Mouse (Mus musculus) gastrocnemius, adult 18-20 months (tissue): Measurements from ENCODE around the gene Sigmar1. TPM values are rescaled to one million over a fixed set of nuclear protein-coding genes. Genes with fewer than 3 reads are reported as not detected.
"Not testable (repeated sequence)": the region's sequence is repeated elsewhere in the genome, so short reads cannot be mapped to it uniquely, and the experiment has no call there.

Experiments used
- DNase-seq: peaks from one replicate; pipeline ENCODE4 v3.0.0; 2021; ENCODE audit warnings: low spot score
- long read RNA-seq, 2 experiments: library from polyadenylated mRNA; stranded (forward); transcript quantifications; one replicate each; pipeline ENCODE4 v2.0.0; 2021
- total RNA-seq, 2 experiments: library from RNA; stranded (reverse); gene quantifications; 2 replicates each; pipeline ENCODE4 v1.2.3; 2021

Gene Sigmar1
- total RNA-seq: 1 to 10 TPM; 8.4 to 9.4 TPM
- long read RNA-seq, experiment 1, transcript Sigmar1-201 (4 exons, 1,640 nt): major isoform, 10 of 14 reads
- long read RNA-seq, experiment 1, partial matches to known transcripts: 1 of 14 reads
- long read RNA-seq, experiment 1, other reads (novel, unspliced or antisense): 3 of 14 reads
- long read RNA-seq, experiment 2, transcript Sigmar1-201 (4 exons, 1,640 nt): major isoform, 7 of 13 reads
- long read RNA-seq, experiment 2, partial matches to known transcripts: 1 of 13 reads
- long read RNA-seq, experiment 2, other reads (novel, unspliced or antisense): 3 of 13 reads

DNA sequence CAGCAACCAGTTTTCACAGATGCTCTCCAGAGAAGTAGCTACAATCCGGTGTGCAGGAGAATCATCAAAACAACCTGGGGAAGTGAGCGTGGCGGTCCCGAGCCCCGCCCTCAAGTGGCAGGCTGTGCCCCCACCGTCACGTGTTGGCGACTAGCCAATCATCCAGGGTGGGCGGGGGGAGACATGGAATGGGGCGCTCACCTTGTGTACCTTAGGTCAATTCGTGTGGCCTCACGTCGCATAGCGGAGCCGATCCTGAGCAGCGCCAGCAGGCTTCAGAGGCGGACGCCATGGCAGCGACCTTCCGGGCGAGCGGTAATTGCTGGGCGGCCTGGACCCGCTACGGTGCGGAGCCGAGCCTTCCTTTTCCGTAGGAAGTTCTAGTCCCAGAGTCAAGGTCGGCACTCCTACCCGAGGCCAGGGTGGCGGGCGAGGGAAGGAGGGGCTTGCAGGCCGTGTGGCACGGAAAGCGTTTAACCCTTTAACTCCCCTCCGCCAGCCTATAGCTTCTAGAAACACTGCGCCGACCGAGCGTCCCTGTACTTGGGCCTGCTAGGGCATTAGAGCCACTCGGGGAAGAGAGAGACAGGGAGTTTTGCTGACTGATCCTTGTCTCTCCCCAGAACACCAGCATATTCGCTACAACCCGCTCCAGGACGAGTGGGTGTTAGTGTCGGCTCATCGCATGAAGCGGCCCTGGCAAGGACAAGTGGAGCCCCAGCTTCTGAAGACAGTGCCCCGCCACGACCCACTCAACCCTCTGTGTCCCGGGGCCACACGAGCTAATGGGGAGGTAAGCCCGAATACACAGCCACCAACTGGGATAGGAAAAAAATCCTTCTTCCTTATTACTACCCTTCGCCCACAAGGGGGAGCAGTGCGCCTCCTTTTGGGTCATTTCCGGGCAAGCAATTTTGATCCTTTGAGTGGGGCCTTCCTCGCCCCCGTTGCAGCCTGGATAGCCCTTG is at the start of gene Sigmar1:
TSS of gene Sigmar1 (minus strand) at position 820 of the 968 bp plus-strand sequence.
- DNase-seq: peak; percentile 82

DNA sequence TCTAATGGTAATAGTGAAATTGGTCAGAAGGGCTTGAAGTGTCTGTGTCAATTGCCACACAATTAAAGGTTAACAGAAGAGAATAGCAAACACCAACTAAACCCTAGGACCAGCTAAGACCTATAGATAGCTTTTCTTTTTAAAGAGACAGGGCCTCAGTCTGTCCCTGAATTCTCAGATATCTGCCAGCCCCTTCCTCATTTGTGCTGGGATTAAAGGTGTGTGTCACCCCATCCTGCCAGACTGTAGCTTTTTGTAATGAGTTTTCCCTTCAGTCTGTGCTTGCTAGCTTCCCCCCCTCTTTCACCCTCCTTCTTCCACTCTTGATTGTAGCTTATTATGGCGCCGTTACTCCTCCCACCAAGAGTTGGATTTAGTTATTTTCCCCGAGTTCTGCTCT is 27.2 kb upstream of the Sigmar1 start:
- not testable (repeated sequence) for DNase-seq

DNA sequence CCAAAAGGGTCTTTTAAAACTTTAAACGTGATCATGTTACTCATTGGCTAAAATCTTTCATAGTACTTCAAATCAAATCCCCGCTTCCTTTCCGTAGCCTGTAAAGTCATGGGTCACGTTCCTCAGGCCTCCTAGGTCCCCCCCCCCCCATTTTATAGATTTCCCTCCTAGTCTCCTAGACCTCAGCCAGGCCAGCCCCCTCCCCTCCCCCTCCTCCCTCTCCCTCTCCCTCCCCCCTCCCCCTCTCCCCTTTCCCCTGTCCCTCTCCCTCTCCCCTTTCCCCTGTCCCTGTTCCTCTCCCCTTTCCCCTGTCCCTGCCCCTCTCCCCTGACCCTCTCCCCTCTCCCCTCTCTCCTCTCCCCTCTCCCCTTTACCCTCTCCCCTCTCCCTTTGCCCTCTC is 26.8 kb upstream of the Sigmar1 start:
- not testable (repeated sequence) for DNase-seq

DNA sequence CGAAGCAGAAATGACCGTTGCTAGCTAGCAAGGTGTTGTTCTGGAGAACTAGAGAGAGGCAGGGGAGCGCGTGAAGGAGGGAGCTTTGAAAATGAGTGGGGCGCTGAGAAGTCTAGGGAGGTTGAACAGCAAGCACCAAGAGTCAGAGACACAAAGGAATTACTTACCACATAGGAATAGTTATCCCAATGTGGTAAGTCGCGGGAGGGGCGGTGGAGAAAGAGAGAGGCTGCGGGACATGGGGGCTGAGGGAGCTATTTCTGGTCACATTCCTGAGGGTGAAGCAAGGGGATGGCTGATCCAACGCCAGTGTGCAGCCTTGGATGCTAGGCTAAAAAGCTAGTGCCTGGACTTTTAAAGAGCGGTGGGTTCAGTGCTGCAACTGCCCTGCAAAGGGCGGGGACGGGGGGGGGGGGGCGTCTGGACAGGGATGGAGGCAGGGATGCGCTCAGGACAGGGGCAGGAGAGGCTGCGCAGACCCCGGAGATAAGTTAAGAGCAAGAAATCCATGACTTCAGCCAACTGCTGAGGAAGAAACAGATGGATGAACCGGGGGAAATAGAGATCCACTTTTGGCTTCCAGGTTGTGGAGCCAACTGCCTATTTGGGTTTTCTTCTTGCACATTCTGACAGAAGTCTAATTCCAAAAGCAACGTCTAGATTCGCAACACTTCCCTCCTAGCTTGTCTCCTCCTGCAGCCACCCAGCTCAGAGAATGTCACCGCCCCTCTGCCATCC is 26.0 kb upstream of the Sigmar1 start:
- not testable (repeated sequence) for DNase-seq

DNA sequence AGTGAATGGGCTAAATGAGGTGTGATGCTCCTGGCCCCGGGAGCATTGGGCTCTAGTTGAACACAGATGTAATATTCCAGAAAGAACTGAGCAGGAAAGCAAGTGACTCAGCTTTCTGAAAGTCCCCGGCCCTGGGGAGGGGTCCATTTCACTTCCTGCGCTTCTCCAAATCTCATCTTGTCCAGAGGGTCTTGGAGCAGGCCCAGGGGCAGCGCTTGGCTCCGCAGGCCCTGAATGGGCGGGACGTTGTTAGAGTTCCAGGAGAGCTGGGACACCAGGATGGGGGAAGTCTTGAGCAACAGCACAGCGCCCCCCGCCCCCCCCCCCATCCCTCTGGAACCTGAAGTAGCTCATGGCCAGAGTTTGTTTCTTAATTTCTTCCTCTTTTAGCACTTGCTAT is 25.3 kb upstream of the Sigmar1 start:
- peak; percentile 69 for DNase-seq

DNA sequence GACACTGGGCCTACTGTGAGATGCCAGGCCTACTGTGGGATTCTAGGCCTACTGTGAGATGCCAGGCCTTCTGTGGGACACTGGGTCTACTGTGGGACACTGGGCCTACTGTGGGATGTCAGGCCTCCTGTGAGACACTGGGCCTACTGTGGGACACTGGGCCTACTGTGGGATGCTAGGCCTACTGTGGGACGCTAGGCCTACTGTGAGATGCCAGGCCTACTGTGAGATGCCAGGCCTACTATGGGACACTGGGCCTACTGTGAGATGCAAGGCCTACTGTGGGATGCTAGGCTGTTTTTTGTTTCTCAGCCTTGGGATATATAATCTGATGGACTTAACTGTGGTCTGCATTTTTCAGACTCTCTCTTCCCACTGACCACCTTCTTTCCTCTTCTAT is 19.9 kb upstream of the Sigmar1 start:
- not testable (repeated sequence) for DNase-seq

DNA sequence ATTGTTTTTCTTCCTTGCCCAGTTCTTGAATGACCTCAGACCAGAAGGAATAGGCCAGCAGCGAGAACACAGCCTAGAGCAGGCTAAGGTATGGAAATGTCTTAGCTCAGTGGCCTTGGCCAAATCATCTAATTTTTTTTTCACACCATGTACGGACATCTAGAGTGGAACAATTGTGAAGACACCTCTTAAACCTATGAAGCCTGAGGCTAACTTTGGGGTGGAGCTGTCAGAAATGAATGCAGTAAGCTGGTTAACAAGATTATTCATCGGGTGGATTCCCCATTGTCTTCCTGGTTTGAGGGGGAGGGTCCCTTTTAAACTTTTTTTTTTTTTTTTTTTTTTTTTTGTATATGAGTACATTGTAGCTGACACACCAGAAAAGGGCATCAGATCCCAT is 18.5 kb upstream of the Sigmar1 start:
- DNase-seq: not testable (repeated sequence)

DNA sequence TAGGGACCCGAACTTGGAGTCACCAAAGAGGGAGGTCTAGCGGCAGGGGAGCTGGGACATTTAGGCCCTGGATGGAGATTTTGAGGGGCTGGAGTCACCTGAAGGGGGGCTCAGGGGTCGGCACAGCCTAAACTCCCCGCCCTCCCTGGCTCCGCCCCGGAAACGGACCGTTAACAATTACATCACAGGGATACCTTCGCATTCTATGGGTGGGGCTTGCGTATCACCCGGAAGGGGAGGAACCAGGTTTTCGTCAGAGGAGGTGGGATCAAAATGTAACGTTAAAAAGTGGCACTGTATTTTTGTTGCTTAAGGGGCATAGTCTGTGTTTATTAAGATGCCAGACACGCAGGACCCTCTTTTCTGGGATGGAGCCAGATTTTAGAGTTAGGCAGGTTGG is 18.0 kb upstream of the Sigmar1 start, which contains the start of gene Ccl27a:
TSS of gene Ccl27a (minus strand) at position 246 of the 400 bp plus-strand sequence.
- peak; percentile 85 for DNase-seq

DNA sequence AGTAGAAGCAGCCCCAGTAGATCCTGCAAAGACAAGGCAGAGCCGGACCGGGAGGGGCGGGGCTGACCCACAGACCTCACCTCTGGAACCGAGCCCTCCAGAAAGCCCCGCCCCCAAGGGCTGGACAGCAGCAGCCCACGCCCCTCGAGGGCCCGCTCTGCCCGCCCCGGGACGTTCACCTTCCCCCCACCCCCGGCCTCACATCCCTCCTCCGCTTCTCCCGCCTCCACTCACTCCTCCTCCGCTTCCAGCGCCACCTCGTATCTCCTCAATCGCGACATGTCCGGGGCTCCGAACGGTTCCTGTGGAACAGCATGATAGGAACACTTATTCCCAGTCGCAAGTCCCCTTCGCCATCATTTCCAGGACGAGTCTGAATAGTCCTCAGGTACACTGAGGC is 17.5 kb upstream of the Sigmar1 start:
- peak; percentile 75 for DNase-seq

DNA sequence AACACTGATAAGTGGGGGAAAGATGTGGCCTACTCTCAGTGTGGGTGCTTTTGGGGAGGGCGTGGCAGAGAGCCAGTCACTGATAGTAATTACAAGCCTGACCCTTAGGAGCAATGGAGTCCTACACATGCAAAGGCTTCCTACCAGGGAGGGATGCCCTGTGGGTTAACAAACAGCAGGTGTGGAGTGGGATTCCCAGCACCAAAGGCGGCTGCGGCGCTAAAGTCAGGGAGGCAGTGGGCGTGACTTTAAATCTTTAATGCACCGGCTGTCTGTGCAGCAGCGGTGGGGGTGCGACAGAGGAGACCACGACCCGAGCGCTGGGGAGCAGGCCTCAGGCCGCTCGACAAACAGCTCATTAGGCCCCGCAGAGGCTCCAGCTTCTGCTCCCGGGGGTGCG is 17.0 kb upstream of the Sigmar1 start:
- not testable (repeated sequence) for DNase-seq

DNA sequence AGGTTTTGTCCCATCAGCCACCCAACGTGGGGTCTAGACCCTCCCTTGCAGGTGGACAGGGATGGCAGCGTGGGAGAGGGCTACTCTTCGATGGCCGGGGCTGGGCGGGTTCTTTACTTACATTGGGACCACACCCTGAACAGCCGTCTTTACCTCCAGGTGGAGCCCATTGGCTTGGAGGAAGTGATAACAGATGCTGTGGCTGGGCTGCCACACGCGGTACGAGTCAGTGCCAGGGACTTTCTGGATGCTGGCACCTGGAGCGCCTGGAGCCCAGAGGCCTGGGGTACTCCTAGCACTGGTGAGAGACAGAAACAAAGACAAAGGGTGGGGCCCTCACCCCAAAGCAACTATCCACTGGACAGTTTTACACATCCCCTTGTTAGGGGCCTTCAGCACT is 11.3 kb upstream of the Sigmar1 start:
- not testable (repeated sequence) for DNase-seq

DNA sequence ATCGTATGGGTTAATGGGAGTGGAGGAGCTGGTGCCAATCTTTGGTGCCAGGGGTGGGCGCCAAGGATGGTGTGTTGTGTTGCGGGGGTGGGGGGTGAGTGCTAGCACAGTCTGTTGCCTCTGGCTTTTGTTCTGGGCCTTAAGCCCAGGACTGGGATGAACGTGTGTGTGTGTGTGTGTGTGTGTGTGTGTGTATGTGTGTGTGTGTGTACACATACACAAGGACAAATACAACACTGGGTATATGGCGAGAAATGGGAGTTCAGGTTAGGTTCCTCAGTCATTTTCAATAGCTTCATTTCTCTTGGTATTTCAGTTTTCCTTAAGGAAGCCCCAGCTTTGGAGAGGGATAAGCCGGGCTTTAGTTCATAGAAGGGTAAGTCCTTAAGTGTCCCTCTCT is 7.2 kb upstream of the Sigmar1 start:
- DNase-seq: not testable (repeated sequence)

DNA sequence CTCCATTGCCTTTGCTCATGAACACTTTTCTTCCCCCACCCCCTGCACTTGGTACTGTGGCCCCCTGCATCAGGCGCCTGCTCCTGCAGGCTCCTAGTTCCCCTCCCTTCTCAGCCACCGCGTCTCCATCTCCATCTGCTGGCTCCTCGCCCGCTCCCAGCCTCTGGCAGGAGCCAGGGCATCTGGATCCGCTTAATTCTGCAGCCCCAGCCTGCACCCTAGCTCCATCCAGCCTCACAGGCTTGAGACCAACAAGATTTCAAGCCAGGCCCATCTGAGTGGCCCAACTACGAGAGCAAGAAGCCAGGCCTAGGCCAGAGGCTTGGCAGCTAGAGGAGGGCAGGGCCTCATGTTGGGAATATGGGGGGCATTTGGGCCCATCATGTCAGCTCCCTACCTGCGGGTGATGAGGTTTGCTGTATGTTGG is 6.7 kb upstream of the Sigmar1 start:
- peak; percentile 76 for DNase-seq

DNA sequence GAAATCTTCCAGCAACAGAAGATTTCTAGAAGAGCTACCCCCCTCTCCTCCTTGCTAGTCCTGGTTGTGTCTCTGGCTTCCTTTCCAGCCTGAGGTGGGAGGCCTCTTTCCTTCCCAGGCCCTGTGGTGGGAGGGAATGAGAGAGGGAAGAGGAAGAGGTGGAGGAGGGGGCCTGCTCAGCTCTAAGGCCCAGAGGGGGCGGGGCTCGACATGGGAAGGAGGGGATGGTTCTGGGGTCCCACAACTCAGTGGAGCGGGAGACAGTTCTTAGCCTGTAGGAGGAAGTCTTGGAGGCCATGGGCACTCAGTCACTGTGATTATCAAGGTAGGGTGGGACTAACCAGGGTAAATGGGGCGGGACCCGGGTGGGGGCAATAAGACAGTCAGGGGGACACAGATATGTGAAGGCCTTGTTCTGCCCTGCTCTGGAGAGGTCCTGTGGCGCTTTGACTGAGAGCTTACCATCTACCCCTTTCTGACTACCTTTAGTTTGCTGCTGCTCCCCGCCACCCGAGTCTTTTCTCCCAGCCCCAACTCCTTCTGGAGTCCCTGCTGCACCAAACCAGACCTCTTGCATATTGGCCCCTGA is 6.2 kb upstream of the Sigmar1 start:
- no peak for DNase-seq

DNA sequence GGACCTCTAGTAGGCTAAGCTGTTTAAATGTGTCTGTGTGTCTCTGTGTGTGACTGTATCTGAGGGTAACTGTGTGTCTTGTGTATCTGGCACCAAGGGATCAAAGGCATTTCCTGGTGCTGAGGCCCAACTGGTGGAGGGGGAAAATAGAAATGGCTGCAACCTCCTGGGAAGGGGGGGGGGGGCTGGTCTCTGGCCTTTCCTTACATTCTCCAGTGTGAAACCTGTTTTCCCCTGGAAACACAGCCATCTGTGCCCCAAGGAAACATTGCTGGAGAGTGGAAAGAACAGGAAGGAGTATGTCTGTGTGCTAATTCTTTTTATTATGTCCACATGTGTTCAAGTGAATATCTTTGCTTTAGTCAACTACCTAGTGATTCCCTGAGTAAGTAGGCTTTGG is 5.7 kb upstream of the Sigmar1 start:
- DNase-seq: no peak

DNA sequence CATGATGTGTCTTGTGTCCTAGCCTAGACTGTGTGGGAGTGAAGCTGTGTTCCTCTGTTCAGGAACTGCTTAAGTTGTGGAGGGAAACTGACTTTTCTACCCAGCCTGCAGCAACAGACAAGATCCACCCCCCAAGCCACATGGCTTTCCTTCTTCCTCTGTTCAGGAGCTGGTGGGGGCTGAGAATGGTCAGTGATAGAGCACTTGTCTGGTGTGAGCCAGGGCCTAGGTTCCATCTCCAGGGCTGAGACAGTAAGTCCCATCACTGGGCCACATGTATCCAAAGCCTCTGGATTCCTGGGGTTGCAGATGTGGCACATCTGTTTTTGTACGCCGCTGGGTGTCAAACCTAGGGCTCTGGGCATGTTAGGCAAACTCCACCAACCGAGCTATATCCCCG is 5.0 kb upstream of the Sigmar1 start:
- DNase-seq: no peak

DNA sequence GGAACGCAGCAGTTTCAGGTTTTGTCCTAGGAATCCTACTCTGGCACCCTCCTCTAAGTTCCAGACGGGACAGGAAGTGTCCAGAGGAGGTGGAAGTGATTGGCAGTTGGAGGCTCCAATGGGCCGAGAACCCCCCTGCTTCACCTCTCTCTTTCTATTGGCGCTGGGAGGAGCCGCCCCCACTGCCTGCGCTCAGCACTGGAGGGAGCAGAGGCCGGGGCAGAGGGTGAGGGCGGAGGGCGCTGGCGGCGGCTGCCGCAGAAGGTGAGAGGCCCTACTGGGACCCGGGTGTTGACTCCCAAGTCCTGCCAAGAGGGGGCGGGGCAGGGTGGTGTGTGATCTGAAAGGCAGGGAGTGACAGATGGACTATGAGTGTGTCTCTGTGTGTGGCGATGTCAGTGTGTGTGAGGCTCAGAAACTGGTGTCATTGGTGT is 4.3 kb upstream of the Sigmar1 start:
- peak; percentile 96 for DNase-seq

DNA sequence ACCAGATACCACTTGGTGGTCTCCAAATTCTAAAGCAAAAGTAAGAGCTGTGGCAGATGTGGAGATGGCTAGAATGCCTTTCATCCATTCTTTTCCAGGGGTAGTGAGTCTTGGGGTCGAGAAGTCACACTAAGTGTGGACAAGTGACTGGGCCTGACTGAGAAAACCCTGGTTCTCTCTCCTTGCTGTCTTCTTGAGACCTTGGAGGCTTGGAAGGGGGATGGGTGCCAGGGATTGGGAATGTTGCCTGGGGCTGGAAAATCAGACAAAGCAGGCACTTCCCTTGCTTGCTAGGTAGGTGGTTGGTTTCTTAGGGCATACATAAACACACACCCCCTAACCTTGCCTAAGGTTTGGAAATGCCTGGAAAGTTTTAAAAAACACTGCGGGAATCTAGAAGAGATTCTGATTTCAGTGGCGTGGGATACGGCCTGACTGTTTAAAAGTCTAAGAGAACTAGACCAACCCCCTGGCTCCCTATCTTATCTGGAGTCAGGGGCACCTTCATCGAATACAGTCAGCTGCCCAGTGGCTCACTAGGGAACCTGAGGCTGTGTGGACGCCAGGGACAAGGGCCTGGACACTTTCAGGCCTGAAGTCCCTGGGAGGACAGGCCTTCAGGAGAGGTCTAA is 3.8 kb upstream of the Sigmar1 start:
- DNase-seq: no peak

DNA sequence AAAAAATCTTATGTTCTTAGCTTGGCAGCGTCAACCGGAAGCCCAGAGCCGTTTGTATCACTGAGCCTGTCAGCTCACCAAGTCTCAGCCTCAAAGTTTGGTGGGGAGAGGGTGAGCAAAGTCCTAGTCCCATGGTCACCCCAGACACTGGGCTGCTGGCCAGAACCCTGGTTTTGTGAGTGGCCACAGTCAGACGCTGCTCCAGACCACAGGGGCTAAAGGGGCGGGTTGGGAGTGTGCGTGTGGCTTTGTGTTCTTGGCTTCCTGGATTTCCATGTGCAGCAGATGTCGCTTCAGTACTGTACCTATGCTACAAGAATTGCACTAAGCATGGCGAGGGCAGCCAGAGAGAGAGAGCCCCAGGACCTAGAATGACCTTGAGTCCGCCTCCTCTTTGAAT is 3.2 kb upstream of the Sigmar1 start:
- no peak for DNase-seq

DNA sequence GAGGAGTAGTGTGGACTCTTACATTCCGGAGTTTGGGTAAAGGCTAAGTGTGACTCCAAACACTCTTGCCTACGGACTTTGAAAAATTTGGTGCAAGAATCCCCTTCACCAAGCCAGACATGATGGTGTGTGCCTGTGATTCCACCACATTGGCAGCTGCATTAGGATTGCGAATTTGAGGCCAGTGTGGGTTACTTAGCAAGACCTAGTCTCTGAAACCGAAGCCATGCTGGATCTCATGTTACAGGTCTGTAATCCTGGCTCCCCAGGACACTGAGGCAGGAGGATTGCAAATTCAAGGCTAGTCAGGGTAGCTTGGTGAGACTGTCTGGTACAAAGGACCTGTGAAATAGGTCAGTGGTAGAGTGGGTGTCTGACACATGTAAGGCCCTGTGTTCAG is 2.7 kb upstream of the Sigmar1 start:
- no peak for DNase-seq

DNA sequence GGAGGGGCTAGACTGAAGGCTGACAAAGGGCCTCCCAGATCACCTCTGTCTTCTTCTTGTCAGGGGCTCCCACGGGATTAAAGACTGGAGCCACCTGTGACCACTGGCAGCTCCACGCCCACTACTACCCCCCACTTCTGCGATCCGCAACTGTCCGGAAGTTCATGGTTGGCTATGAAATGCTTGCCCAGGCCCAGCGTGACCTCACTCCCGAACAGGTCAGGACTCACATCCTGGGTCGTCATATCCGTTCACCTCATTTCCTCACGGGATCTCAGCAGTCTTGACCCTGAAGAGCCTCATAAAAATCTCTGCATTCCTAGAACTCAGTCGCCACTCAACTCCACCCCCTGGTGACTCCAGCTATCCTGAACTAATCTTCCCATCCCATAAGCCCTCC is 2.1 kb upstream of the Sigmar1 start:
- no peak for DNase-seq
